Mouse (Mus musculus): ENCODE measurements around the gene Chit1. TPM values are rescaled to one million over a fixed set of nuclear protein-coding genes. Genes with fewer than 3 reads are reported as not detected.

The Chit1 gene
- total RNA-seq, 2 experiments from 2014 or later, result 0.20 TPM; not detected in 1

GRCm38 (mm10) chr1:134083676-134084075 is 27.4 kb upstream of the Chit1 start:
- peak overlapping the region; percentile 80 for H3K27ac ChIP-seq
- no peak for TF ChIP-seq CTCF (conservative IDR thresholded peaks at IDR 0.05)
- DNase-seq (ENCODE audit: low spot score in 2 of 2), result no peak
- H3K4me3 ChIP-seq, result no peak overlapping the region

- Histone ChIP-seq H3K27ac (peak overlapping the region; percentile 80), H3K4me3 (no peak overlapping the region)
- DNase-seq (ENCODE audit: low spot score in 2 of 2), result no peak
- TF ChIP-seq CTCF (conservative IDR thresholded peaks at IDR 0.05), result no peak
Measured at GRCm38 (mm10) chr1:134084128-134084527, 26.9 kb upstream of the Chit1 start.

GRCm38 (mm10) chr1:134086017-134086416 is 25.0 kb upstream of the Chit1 start:
- no peak for DNase-seq (ENCODE audit: low spot score in 2 of 2)
- TF ChIP-seq CTCF (conservative IDR thresholded peaks at IDR 0.05), result no peak
- H3K4me3 ChIP-seq, result no peak overlapping the region
- no peak overlapping the region for H3K27ac ChIP-seq

GRCm38 (mm10) chr1:134086811-134087398 is 24.1 kb upstream of the Chit1 start:
- Histone ChIP-seq H3K4me3 (no peak overlapping the region), H3K27ac (no peak overlapping the region)
- DNase-seq (ENCODE audit: low spot score in 2 of 2), result no peak
- no peak for TF ChIP-seq CTCF (conservative IDR thresholded peaks at IDR 0.05)

- no peak overlapping the region for H3K27ac ChIP-seq
- no peak overlapping the region for H3K4me3 ChIP-seq
- DNase-seq (ENCODE audit: low spot score in 2 of 2), result no peak
- TF ChIP-seq CTCF (conservative IDR thresholded peaks at IDR 0.05), result no peak
Measured at GRCm38 (mm10) chr1:134089074-134089473, 22.0 kb upstream of the Chit1 start.

GRCm38 (mm10) chr1:134091851-134092250 is 19.2 kb upstream of the Chit1 start:
- no peak overlapping the region for H3K4me3 ChIP-seq
- no peak for TF ChIP-seq CTCF (conservative IDR thresholded peaks at IDR 0.05)
- H3K27ac ChIP-seq, result peak overlapping the region; percentile 84; the same call in 1 of the 2 replicates

GRCm38 (mm10) chr1:134092368-134092767 is 18.7 kb upstream of the Chit1 start:
- no peak for TF ChIP-seq CTCF (conservative IDR thresholded peaks at IDR 0.05)
- Histone ChIP-seq H3K27ac (peak overlapping the region; percentile 84), H3K4me3 (peak overlapping the region; percentile 56)
- no peak for DNase-seq (ENCODE audit: low spot score in 2 of 2)

More at GRCm38 (mm10) chr1:134091851-134092250, 19.2 kb upstream of the Chit1 start:
- DNase-seq (ENCODE audit: low spot score in 2 of 2), result no peak

- DNase-seq (ENCODE audit: low spot score in 2 of 2), result peak; percentile 87 to 90
- Histone ChIP-seq H3K4me3 (peak overlapping the region; percentile 56), H3K27ac (peak overlapping the region; percentile 84)
- no peak for TF ChIP-seq CTCF (conservative IDR thresholded peaks at IDR 0.05)
Measured at GRCm38 (mm10) chr1:134092852-134093770, 17.9 kb upstream of the Chit1 start.

GRCm38 (mm10) chr1:134093771-134094526 is 17.1 kb upstream of the Chit1 start:
- Histone ChIP-seq H3K27ac (peak overlapping the region; percentile 84), H3K4me3 (peak overlapping the region; percentile 56; the same call in 1 of the 2 replicates)
- DNase-seq (ENCODE audit: low spot score in 2 of 2), result no peak
- no peak for TF ChIP-seq CTCF (conservative IDR thresholded peaks at IDR 0.05)

GRCm38 (mm10) chr1:134095033-134095612 is 15.9 kb upstream of the Chit1 start:
- peak overlapping the region; percentile 47 for H3K27ac ChIP-seq
- no peak for TF ChIP-seq CTCF (conservative IDR thresholded peaks at IDR 0.05)
- no peak overlapping the region for H3K4me3 ChIP-seq
- DNase-seq (ENCODE audit: low spot score in 2 of 2), result no peak

- no peak for DNase-seq (ENCODE audit: low spot score in 2 of 2)
- TF ChIP-seq CTCF (conservative IDR thresholded peaks at IDR 0.05), result no peak
- Histone ChIP-seq H3K27ac (peak overlapping the region; percentile 39; the same call in 1 of the 2 replicates), H3K4me3 (no peak overlapping the region)
Measured at GRCm38 (mm10) chr1:134095721-134096120, 15.3 kb upstream of the Chit1 start.

GRCm38 (mm10) chr1:134096264-134096934 is 14.6 kb upstream of the Chit1 start:
- no peak for TF ChIP-seq CTCF (conservative IDR thresholded peaks at IDR 0.05)
- Histone ChIP-seq H3K27ac (peak overlapping the region; percentile 94), H3K4me3 (no peak overlapping the region)
- no peak for DNase-seq (ENCODE audit: low spot score in 2 of 2)
